8 mouse cellular contexts compared by ENCODE assay signal in the genomic region with DNA sequence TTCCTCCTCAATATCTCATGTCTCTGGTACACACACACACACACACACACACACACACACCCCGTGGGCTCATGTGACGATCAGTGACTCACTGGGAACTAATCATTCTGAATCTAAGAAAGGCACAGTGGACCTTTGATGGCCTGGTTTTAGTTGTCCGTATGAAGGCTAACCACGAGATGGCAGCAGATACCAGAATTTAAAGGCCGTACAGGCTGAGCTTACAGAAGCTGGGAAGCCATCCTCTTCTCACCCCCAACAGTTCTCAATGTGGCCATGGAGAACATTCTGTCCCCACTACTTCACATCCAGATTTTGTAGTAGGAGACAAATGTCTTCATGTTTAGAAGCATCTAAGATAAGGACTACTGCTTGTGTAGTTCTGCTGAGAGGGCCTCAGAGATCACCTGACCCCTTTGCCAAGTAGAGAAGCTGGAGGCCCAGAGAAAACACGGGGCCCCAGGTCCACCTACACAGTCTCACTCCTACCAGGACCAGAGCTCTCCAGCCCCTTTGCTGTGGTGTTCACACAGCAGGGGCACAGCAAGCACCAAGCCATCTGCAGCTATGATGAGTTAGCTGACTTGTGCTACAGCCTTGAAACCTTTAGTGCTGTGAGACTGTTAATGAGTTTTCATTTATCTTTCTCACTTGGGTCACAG.
A peak's percentile ranks its signal among the peaks of the same experiment; 100 is the strongest.
DNase-seq lines count a peak whose midpoint lies in the region; ATAC-seq and TF ChIP-seq lines count a peak whose summit lies in the region.

No protein-coding gene starts in this region.

- no peak overlapping the region for H3K9ac ChIP-seq in hindbrain, postnatal 0 days (replicated peaks; ENCODE audit: low read length)

- H3K27ac ChIP-seq in gastrocnemius, adult 2 months = peak overlapping the region; percentile 61
- no peak overlapping the region for H3K27ac ChIP-seq in hindbrain, postnatal 0 days
- H3K27ac ChIP-seq in macrophage = peak overlapping the region; percentile 96

- H3K4me2 ChIP-seq in hindbrain, postnatal 0 days (ENCODE audit: low read depth, low read length) = no peak overlapping the region

- H3K36me3 ChIP-seq in hindbrain, postnatal 0 days (ENCODE audit: insufficient read depth, low read length) = peaks cover 12% of the 10 kb centered on the region
- peaks cover 47% of the 10 kb centered on the region; the same call in 1 of the 2 replicates for H3K36me3 ChIP-seq in macrophage (ENCODE audit: inconsistent target)

- no peak overlapping the region for H3K4me3 ChIP-seq in gastrocnemius, adult 2 months
- H3K4me3 ChIP-seq in hindbrain, postnatal 0 days (ENCODE audit: low read length) = no peak overlapping the region
- H3K4me3 ChIP-seq in macrophage (ENCODE audit: inconsistent target) = no peak overlapping the region

- peaks cover 3% of the 10 kb centered on the region; the same call in 1 of the 2 replicates for H3K4me1 ChIP-seq in hindbrain, postnatal 0 days (ENCODE audit: insufficient read depth, low read length)

- intact Hi-C loops in gastrocnemius, adult 2 months (cut with DNase I) = loop anchor here (1.0 kb wide), 2 partner anchors 153 to 221 kb away; no protein-coding TSS in a partner anchor

- no peaks in the 10 kb centered on the region for H3K27me3 ChIP-seq in hindbrain, postnatal 0 days (ENCODE audit: insufficient read depth, low read length)

- no peaks in the 10 kb centered on the region for H3K79me2 ChIP-seq in macrophage (ENCODE audit: inconsistent target)

- peak; percentile 82 for TF ChIP-seq CTCF in gastrocnemius, adult 2 months (IDR thresholded peaks at IDR 0.05)
- peak; percentile 88 for TF ChIP-seq CTCF in hindbrain, postnatal 0 days (IDR thresholded peaks at IDR 0.05; ENCODE audit: low read depth)

- DNase-seq in T-cell, adult 2 months (ENCODE audit: low spot score) = peak; percentile 56
- peak; percentile 66 to 80 for DNase-seq in cerebellum, postnatal 36 days
- DNase-seq in gastrocnemius, adult 2 months = peak; percentile 75
- peak; percentile 93 for DNase-seq in hindbrain, postnatal 0 days (ENCODE audit: low spot score)
- DNase-seq in left cerebral cortex, adult 18-20 months (ENCODE audit: low spot score in 2 of 2) = peak; percentile 82
- peak; percentile 81 for DNase-seq in right cerebral cortex, adult 18-20 months
- peak; percentile 61 for DNase-seq in urinary bladder, postnatal 25 days (ENCODE audit: low spot score)

- peak; percentile 85 for ATAC-seq in hindbrain, postnatal 0 days

- WGBS in hindbrain, postnatal 0 days = 15% methylated on average over 6 of the region's 6 CpGs
- WGBS in macrophage (ENCODE audit: missing documents) = 14% methylated on average over 6 of the region's 6 CpGs

- no peaks in the 10 kb centered on the region for H3K9me3 ChIP-seq in hindbrain, postnatal 0 days (ENCODE audit: low read length)
